Mouse (Mus musculus) G1E (cell line): Measurements from ENCODE around the gene Zfp747.

Source experiments
- CTCF ChIP-seq: IDR thresholded peaks from 2 replicates; pipeline ENCODE4 v1.5.1; 2012; ENCODE audit warnings: low read depth, low read length, inconsistent platforms, mixed read lengths
- GATA1 ChIP-seq: IDR thresholded peaks from 2 replicates; pipeline ENCODE4 v1.6.1; 2012; ENCODE audit warnings: borderline replicate concordance, low read length, inconsistent platforms, mixed read lengths
- GATA2 ChIP-seq: IDR thresholded peaks from 2 replicates; pipeline ENCODE4 v1.6.1; 2012; ENCODE audit warnings: low read depth, low read length, inconsistent platforms, borderline replicate concordance
- TAL1 ChIP-seq: conservative IDR thresholded peaks from 2 replicates; pipeline ENCODE4 v1.6.1; 2012; ENCODE audit warnings: low read depth, low read length, inconsistent platforms, mixed read lengths

DNA sequence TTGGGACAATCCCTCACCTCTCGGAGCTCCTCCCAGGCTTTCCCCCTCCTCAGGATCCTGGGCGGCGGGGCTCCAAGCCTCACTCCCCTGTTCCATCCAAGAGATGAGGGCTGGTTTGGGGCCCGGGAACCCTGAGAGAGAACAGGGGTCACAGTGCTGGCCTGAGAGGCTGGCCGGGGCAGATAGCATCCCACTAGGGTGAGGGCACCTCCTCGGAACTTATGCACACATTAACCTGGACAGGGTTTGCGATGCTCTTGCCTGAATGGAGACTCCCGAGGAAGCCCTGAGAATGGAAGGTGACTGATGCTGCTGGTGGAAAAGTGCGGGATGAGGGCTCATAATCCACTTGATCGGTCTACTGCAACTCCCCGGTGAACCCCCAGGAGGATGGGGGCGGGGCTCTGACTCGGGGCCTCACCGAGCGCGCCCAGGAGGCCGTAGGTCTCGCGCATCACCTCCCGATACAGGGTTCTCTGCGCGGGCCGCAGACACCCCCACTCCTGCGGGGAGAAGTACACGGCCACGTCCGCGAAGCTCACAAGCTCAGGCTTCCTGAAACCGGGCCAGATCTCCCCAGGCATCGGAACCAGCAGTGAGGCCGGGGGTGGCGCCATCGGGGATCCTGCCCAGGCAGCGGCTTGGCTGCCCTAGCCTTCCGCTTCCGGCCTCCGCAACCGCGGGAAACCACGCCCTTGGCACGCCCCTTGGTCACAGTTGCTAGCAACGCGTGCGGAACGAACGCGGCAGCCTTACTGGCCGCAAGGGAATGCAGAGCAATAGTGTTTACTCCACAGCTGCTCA is 45.7 kb upstream of the Zfp747 start, which contains the start of gene Zfp688:
- no peak for TF ChIP-seq CTCF
- no peak for TF ChIP-seq GATA1
- TF ChIP-seq GATA2: no peak
- TF ChIP-seq TAL1: no peak
